Mouse (Mus musculus): ENCODE measurements at regions not wholly inside any gene's neighbourhood (a gene's known extent, or its start where the extent isn't known, plus 50 kb on each side); places are given as distances from the start of the nearest gene placed in this dataset.
"Not testable (repeated sequence)": the region's sequence is repeated elsewhere in the genome, so short reads cannot be mapped to it uniquely, and the experiment has no call there.

DNA sequence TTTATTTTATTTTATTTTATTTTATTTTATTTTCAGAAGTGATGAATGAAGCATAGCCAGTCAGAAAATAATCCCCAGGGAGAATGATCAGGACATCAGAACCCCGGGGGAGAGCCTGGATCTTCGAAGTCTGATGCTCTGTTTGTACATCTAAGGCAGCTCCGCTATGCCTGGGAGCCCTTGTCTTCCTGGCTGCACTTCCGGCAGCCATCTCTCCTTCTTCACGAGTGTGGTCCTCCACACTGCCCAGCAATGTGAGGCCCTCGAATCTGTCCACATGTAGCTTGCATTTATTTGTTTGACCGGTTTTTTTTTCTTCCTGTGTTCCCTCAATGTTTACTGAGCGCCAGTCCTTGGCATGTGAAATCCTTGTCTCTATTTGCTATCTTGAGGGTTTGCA, 95.9 kb downstream of the Vcpkmt start:
- DNase-seq (ENCODE audit: low spot score in 2 of 2): no peak

DNA sequence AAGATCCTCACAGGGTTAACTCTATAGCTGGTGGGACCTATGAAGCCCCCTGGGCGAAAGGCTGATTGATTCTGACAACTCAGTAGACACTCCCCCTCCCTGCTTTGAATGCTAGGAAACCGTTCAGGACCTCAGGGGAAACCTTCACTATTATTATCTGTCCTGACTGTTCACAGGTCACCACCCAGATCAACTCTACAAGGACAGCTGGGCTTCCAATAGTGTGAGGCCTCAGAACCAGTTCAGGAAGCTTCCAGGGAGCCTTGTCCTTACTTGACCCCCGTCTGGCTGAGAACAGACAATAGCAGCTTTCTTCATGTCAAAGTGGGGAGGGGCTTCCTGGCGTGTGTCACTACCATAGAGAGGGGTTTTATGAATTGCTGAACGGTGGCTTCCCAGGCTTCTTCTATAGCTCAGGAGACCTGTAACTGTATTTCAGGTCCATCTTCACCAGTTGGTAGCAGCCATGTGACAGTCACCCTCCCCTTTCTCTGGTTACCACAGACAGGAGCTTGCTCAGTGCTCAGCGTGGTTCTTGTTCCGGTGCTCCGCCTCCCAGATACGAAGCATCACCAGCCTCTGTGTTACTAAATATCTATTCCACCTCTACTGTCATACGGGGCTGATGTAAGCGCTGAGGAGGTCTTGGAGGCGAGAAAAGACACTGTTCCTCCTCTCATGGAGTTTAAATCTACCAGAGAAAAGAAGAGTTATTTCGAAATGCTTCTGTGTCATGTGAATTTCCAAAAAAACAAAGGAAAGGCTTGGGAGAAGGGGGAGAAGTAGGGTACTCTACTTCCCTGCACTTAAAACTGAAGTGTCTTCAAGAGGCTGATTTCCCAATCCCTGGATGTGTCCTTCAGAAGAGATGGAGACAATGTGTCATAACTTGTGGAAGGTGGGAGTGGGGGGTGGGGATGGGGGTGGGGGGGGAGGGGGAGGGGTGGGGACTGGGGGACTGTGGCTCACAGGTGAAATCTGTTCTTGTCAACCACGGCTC, 96.9 kb downstream of the Vcpkmt start:
- DNase-seq (ENCODE audit: low spot score in 2 of 2): no peak

DNA sequence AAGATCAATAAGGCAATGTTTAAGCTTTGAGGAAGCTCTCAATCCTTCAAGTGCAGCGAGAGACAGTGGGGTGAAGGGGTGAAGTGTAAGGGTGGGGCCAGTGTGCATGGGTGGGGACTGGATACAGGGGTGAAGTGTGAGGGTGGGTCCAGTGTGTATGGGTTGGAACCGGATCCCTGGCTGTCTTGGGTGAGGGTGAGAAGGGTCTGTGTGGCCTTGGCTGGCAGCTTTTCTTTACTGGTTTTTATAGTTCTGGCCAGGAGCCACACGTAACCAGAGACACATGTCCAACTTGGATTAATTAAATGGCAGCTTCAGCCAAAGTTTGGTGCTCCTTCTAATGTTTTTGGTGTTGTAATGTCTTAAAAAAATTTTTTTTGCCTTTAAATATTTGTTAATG, 101.4 kb downstream of the Vcpkmt start:
- DNase-seq (ENCODE audit: low spot score in 2 of 2): no peak

DNA sequence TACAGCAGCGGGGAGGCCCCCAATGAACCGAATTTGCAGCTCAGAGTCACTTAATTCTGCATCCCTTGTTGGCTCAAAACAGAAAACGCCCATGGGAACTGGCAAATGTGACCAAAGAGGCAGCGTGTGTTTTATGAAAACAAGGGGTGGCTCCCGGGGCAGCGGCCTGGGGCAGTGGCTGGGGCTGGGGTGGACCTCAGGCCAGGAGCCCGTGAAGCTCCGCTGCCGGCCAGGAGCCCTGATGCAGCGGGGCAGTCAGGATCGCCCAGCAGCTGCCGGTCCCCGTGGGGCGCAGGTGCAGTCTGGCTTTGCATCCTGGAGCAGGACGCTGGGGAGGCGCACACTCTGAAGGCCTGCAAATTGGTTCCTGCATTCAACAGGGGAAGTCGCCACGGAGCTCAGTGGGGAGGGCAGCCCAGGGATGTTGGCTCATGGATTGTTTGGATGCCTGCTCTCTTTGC, 104.4 kb upstream of the Gm9887 start:
- peak in 1 of 2 experiments; percentile 21 for DNase-seq (ENCODE audit: low spot score in 2 of 2)

DNA sequence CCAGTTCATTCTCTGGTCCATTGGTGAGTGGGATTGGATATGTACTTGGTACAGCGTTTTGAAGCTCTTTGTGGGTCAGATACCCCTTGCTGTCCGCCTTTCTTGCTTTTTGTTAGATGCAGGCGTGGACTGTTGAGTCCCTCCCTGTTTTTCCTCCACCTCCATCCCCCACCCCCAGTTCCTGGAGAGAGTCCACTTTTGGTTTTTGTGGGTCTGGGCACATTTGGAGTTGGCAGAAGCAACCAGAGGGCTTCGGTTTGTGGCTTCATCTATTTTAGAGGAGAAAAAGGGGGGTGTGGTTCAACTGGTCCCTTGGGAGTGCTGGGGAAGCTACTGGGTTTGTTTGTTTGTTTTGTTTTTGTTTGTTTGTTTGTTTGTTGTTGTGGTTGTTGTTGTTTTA, 103.9 kb upstream of the Gm9887 start:
- no peak for DNase-seq (ENCODE audit: low spot score in 2 of 2)

DNA sequence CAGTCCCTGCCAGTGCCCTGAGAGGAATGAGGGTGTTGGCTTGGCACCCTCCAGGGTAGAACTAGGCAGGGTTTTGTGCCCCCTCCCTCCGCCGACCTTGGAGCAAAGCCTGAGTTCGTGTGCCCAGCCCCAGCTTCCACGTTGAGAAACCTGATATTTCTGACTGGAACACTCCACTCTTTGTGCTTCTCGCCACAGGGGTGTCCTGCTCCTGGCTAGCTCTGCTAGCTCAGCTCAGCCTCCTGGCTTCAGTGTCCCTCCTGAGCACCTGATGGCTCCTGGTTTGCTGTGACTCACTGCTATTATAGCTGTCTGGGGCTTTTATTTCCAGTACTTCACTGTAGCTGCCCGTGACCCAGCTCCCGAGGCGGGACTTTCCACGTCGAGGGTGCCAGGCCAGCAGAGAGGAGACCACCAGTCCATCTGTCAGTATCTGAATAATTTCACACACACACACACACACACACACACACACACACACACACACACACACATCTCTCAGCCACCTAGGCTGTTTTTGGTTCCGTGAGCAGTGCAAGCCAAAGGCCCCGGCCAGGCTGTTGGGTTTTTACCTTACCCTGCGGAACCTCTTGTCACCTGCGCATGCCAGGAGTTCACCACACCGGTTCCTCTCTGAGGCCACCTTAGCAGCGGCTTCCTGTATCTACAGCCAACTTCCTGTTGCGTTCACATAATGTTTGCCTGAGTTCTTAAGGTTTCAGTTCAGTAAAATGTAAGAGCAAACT, 102.8 kb upstream of the Gm9887 start:
- peak; percentile 46 to 58 for DNase-seq (ENCODE audit: low spot score in 2 of 2)

DNA sequence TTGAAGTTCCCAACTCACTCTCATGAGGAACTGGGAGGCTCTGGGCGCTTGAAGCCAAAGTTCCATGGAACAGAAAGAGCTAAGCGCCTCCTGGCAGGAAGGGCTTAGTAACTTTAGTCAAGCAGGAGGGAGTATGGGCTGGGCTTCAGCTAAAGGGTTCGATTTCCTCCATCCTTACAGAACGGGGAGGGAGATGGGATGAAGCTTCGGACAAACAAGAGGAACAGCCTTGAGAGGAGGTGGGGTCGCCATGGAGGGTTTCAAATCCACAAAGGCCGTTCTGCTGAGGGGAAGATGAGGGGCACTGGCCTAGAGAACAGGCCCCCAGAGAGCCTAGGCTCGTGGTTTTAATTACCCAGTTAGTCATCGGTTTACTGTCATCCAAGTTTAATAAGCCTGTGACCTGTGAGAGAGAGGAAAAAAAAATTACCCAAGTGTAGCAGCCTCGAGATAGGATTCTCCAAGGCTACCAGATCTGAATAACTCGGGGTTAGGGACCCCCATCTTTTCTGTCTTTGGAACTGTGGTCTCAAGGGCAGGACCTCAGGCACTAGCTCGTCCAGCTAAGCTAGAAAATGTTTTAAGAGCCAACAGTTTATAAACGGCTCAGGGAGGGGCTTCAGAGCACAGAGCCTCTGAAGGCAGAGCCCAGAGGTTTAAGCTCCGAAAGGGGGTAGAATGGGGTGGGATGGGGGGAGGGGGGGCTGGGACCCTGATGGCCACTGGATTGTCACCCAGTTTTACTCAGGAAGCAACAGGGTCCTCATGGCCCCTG, 102.1 kb upstream of the Gm9887 start:
- no peak for DNase-seq (ENCODE audit: low spot score in 2 of 2)

DNA sequence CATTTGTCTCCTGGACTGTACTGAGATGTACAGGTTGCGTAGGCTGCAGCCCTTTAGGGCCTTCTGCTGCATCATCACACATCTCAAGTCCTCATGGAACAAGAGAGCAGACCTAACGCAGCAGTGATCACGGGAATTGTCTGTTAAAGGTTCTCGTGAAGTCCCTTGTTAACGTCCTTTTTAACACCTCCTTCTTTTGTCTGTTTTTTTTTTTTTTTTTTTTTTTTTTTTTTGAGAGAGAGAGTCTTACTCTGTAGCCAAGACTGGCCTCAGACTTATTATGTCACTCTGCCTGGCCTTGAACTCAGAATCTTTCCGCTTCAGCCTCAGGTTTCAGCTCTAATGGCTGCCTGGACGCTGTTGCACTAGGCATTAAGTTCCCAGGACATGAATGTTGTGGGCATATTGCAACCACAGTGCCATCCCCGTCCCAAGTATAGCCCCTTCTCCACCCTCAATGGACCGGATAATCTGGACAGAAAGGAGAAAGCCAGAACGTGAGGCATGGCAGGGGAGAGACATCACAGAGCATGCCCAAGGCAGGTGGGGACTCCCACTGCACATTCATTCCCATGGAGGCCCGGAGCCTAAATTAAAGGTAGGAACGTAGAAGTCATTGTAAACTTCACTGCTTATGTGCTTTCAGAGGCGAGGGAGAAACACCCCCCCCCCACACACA, 101.3 kb upstream of the Gm9887 start:
- no peak for DNase-seq (ENCODE audit: low spot score in 2 of 2)

DNA sequence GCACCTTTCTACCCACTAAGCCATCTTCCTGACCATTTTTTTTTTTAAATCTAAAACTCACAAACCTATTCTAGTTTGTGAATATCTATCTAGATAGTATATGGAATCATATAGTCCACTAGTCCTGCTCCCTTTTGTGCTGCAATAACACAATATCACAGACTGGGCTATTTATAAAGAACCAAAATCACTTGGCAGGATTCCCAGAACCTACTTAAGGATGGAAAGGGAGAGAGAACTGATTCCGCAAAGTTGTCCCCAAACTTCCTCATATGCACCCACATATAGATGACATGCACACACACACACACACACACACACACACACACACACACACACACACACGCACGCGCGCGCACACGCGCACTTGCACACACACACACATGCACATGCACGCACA, 100.7 kb upstream of the Gm9887 start:
- no peak for DNase-seq (ENCODE audit: low spot score in 2 of 2)

DNA sequence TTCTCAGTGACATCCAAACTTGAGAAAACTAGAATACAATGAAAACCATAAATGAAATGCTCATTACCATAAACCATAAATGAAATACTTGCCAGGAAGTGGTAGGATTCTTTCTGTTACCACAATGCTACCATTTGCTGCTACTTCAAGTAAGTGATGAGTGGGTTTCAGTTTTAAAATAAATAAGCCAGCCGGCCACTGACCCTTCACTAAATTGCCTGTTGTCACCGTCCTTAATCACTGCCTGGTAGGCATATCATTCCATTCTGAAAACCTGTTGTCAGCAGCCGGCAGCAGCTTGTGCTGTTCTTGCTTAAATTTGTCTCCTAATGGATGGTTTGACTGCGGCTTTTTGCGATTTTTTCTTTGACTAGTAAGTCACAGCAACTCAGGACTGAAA, 99.6 kb upstream of the Gm9887 start:
- DNase-seq (ENCODE audit: low spot score in 2 of 2): no peak

DNA sequence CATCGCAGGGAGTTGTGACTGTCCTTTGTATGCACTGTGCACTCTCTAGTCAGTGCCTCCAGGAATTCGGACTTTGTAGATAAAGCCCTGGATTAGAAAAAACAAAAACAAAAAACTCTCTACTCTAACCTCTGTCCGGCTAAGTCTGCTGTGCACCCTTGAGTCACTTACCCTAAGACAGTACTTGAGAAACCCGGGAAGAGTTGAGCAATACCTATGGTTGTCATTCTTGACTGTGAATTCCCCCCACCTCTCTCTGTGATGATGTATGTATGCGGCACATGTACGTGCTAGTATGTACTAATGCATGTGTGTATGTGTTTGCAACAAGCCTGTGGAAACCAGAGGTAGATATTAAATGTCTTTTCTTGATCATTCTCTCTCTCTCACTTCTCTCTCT, 96.7 kb upstream of the Gm9887 start:
- no peak for DNase-seq (ENCODE audit: low spot score in 2 of 2)

DNA sequence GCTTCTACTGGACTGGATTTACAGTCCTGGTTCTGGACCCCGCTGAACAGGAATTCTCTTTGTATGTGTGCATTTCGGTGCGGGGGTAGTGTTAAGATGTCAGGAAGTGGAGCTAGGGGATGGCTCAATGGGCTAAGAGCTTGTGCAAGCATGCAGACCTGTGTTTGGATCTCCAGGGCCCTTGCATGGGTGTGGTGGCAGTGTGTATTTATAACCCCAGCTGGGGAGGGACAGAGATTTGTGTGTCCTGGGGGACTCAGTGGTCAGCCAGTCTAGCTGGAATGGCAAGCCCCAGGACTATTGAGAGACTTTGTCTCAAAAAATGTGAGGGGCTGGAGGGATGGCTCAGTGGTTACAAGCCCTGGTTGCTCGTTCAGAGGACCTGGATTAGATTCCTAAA, 95.1 kb upstream of the Gm9887 start:
- DNase-seq (ENCODE audit: low spot score in 2 of 2): no peak

DNA sequence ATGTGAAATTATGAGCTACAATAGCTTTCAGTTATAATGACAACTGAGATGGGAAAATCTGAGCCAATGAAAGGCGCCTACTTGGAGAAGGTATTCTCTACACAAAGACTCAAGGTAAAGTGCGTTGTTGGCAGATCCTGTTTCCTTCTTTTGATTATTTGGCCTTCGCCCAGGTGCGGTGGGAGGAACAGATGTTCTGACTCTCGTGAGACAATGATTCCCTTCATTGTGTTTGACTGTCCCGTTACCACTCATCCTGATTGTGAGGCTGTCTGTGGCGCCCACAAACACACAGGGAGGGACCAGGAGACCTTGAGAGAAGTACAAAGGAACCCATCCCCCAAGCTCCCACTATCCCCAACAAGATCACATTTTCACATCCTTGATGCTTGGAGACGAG, 92.6 kb upstream of the Gm9887 start:
- no peak for DNase-seq (ENCODE audit: low spot score in 2 of 2)

DNA sequence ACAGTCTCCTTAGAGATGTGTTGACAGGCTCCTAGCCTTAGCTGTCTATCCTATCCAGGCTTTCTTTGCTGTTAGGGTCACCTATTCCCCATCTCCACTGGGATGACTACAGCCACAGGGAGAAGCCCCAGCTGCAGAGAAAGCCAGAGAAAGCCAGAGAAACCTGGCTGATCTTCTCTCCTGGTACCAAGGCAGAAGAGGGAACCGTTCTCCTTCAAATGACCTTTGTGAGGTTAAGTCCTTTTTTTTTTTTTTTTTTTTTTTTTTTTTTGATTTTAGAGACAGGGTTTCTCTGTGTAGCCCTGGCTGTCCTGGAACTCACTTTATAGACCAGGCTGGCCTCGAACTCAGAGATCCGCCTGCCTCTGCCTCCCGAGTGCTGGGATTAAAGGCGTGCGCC, 91.1 kb upstream of the Gm9887 start:
- DNase-seq (ENCODE audit: low spot score in 2 of 2): not testable (repeated sequence)

DNA sequence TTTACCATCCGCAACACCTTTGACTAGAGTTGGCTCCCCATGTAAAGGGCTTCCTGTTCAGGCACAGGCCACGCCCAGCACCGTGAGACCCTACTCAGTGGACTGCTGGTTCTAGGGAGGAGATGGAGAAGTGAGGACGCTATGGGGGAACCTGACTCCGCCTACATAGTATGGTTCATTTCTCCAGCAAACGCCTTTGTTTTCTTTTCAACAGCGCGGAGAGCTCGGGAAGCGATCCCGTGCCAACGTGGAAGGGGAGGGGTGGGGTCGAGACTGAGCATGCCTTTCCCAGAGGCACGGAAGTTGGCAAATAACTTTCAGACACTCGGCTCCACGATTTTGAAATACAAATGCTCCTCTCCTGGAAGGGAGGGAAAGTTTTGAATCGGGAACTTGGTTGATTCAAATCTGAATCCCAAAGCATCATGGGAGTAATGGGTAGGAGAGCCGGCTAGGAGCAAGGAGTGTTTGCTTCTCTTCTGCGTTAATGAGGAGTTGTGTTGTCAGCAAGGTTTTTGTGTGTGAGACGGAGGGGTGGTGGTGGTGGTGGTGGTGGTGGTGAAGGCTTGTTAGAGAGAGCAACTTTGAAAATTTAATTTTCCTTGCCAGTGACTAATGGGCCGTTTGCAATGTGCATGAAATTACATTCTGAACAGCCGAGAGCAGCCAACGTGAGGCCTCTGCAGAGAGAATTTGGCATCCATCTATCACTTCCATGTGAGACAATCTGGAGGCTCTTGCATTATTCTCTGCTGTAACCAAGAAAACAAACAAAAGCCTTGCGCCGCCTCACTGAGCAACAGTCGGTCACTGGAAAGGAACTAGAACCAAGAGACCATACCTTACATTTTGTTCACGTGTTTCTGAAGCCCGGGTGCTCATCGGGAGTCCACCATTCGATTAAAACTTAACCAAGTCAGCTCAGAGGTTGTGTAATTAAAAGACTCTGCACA, 89.9 kb upstream of the Gm9887 start:
- DNase-seq (ENCODE audit: low spot score in 2 of 2): peak; percentile 35 to 41

DNA sequence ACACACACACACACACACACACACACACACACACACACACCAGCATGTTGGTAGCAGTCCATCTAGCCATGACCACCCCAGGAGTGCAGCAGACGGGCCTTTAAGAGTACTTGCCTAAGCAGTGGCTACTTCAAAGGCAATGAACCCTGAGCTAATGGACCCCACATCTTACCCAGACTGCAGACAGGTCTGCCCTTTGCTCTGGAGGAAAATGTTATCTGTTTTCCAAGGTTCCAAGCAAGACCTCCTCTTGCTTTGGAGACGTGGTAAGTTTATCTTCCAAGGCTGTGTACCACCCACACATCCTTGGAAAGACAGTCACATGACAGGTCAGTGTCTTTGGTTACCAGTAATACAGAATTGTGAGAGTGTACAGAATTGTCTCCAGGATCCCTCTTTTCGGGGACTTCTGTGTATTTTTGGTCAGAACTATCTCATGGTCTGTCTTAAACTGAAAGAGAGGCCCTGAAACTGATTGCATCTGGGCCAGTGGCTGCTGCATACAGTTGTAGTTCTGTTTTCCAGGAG, 88.4 kb upstream of the Gm9887 start:
- DNase-seq (ENCODE audit: low spot score in 2 of 2): no peak

DNA sequence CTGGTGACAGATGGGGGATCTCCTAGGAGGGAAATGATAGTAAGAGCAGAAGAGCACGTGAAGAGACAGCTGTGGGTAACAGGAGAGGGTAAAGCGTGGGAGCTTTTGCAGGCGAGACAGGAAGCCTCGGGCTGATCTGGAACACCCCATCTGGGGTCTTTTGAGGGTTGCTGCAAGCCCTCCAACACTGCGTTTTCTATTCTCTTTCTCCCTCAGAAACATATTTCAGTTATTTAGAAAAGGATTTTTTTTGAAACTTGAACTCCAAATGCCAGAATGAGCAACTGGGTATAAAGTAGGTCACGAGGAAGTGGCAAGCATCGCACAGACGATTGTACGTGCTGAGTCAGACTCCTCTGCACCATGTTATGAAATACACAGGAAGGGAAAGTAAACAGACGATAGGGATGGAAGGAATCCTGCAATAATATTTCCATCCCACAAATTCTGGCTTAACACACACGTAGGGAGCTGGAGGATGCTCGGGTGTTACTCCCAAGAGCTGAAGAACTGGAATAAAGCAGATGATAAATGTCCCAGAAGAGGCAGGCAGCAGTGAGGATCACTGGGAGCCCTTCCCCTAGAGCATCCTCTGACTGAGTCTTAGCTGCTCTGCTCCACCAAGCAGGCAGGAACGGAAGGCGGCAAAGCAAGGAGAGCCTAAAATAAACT, 86.0 kb upstream of the Gm9887 start:
- DNase-seq (ENCODE audit: low spot score in 2 of 2): no peak

DNA sequence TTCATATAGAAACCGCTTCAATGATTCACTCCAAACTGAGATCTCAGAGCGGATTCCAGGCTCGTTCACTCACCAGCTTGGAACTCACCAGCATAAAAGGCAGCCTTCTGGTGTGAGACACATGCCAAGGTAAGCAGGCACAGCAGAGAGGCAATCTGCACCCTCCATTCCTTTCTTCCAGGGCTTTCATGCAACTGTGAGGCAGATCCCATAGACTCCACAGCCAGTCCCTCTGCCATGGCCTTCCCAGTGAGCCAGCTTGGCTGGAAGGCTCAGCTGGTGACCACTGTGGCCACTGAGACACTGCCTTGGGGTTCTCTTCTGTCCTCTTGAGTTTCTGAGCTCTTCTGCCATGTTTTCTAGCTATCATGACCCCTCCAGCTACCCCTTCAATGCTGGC, 84.5 kb upstream of the Gm9887 start:
- no peak for DNase-seq (ENCODE audit: low spot score in 2 of 2)

DNA sequence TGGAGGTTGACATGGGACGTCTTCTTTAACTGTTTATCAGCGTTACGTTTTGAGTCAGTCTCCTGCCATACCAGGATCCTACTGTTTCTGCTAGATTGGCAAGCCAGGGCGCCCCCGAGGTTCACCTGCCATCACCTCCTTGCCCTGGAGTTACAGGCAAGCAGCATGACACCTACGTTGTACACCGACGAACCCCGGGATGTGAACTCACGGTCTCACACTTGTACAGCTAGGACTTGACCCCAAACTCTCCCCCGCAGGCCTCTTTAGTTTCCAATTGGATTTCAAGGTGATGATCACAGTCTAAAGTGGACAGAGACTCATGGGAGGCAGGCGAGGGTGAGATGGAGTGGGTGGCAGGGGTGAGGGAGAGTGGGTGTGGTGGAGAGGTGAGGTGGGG, 83.9 kb upstream of the Gm9887 start:
- no peak for DNase-seq (ENCODE audit: low spot score in 2 of 2)

DNA sequence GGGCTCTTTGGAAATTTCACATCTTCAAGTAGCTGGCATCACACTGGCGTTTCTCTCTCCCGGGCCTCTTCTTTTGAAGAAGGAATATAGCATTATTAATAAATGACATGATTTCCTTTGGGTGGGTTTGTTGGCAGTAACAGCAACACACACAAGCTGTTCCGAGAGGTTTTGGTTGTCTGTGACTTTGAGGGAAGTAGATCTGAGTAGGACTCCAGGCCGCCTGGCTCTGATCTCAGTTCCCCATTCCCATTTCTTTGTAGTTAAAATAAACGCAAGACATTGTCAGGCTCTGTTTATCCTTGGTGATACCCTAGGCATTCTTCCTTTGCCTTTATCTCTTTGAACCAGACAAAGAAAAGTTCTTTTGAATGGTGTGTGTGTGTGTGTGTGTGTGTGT, 83.3 kb upstream of the Gm9887 start:
- DNase-seq (ENCODE audit: low spot score in 2 of 2): no peak

Data from spleen, postnatal 14 days (tissue).